Mouse (Mus musculus) heart, adult 8-10 months (tissue): ENCODE results near the gene Rxra. TPM values are rescaled to one million over a fixed set of nuclear protein-coding genes. Genes with fewer than 3 reads are reported as not detected.

Experiments
- DNase-seq: peaks from one replicate; pipeline ENCODE4 v3.0.0; 2022; ENCODE audit warnings: low spot score
- total RNA-seq, 4 experiments: library from RNA; stranded (reverse); gene quantifications; 2 replicates each; pipeline ENCODE4 v1.2.4; 2022

Rxra gene
- total RNA-seq, 4 experiments from 2014 or later, result 50.5 to 61.2 (median 56.9) TPM

DNA sequence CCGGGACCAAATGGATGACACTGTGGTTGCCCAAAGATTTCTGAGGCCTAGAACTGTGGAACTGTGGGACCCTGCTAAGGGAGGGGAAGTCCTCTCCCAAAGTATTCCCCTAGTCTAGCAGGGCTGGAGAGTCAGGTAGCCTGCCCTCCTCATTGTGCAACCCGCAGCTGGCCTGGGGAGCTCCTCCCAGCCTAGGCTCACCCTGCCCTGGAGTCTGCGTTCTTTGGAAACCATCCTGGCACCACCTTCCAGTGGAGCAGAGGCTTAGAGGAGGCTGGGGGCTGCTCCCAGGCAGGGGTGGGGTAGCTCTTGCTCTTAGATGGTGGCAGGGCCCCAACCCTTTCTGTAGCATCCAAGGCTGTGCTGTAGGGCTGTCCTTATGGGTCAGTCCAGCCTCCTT is 26.0 kb downstream of the Rxra start:
- no peak for DNase-seq

GRCm38 (mm10) chr2:27702904-27703666 is 26.8 kb downstream of the Rxra start:
- DNase-seq, result no peak

DNA sequence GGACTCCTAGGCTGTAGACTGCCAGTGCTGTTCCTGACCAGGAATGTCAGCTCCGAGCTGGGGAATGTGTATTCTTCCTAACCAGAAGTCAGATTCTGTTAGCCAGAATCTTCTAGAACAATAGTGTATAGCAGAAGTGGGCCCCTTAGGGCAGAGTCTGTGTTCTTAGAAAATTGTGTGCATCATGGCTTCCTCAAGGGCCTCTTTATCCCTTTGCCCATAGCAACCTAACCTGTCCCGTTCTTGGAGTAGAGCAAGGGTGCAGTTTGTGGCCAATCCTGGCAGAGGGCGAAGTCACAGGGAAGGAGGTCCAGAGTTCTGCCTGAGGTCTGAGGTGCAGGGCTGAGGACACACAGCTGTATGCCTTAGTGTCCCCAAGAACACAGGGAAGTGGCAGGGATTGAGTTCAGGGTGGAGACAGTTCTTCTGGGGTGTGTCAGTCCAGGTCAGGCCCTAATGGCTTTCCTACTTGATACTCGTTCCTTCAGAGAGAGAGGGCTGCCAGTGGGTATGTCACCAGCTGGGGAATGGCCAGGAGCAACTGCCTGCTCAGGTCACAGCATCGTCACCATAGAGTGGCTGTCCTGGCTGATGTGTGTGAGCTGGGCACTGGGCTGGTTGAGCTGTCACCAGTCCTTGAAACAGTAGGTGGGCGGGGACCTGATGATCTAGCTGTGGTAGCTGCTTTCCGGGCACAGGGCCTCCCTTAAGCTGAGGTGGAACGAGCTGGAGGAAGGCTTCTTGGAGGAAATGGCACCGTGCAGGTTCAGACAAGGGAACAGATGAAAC is 27.8 kb downstream of the Rxra start:
- no peak for DNase-seq

DNA sequence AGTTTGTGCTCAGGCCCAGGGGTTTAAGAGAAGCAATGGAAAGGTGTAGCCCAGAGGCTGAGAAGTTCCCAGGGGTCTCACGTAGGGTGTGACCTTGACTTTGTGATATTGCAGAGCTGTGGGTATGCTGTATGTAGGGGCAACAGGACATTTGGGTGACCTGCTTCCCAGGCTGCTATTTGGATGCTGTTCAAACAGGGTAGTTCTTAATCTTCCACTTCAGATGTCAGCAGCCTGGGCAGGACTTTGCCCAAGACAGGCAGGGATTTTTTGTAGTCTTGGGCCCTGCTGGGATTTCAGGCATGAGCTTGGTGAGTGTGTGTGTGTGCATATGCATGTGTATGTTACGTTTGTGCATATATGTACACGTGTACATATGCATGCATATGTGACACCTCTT is 28.4 kb downstream of the Rxra start:
- DNase-seq, result no peak

GRCm38 (mm10) chr2:27710871-27711382 is 34.7 kb downstream of the Rxra start:
- DNase-seq, result no peak

- DNase-seq, result no peak
Observed at GRCm38 (mm10) chr2:27712626-27713025, 36.4 kb downstream of the Rxra start.

GRCm38 (mm10) chr2:27713378-27713777 is 37.1 kb downstream of the Rxra start:
- no peak for DNase-seq

- no peak for DNase-seq
Observed at GRCm38 (mm10) chr2:27714131-27714530, 37.9 kb downstream of the Rxra start.

GRCm38 (mm10) chr2:27715221-27715620 is 39.0 kb downstream of the Rxra start:
- DNase-seq, result no peak

DNA sequence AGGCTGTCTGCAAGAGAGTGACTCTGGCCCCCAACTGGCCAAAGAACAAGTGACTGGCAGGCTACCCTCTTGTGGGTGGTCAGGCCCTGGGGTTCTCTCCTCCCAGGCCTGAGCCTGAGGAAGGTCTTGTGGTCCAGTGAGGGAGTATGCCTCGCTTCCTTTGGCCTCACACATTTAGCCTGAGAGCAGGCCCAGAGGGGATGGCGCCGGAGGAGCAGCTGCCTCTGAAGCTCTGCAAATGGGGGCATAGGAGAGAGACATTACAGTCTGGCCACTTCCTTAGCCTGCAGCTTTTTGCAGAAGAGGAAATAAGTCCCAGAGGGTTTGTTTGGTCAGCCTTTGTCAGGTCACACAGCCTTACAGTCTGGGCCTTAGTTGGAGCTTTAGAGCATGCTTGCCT is 40.1 kb downstream of the Rxra start:
- no peak for DNase-seq

DNA sequence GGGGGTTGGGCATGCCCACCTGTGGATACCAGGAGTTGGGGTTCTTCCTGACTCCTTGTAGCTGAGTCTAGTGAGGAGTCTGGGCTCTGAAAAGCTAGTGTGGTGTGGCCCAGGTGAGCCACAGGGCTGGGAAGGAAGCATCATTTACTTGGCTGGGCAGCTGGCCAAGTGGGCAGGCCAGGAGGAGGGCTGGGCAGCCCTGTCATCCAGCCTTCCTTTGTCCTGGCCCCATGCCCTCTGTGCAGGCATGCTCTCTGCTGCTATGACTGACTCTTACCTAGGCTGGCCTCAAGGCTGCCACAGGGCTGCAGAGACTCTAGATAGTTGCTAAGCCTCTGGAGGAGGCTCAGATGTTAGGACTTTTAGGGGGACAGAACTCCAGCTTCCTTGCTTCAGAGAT is 42.0 kb downstream of the Rxra start:
- no peak for DNase-seq

- DNase-seq, result no peak
Observed at GRCm38 (mm10) chr2:27719601-27720000, 43.4 kb downstream of the Rxra start.

DNA sequence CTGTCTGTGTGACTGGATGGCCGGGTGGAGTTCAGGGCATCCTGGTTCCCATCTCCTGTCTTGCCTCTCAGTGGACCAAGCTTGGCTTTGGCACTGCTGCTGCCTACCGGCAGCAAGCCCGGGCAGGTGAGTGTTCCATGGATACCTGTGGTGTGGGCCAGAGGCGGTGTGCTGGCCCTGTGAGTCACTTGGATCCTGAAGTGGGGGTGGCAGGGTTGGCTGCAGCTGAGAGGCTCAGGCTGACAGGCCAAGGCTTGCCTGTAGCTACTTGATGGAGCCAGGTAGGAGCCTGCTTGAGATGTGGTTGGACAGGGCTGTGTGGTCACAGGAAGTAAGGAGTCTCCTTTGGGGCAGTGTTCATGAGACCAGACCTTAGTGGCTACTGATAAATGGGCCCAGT is 45.4 kb downstream of the Rxra start:
- DNase-seq, result no peak

DNA sequence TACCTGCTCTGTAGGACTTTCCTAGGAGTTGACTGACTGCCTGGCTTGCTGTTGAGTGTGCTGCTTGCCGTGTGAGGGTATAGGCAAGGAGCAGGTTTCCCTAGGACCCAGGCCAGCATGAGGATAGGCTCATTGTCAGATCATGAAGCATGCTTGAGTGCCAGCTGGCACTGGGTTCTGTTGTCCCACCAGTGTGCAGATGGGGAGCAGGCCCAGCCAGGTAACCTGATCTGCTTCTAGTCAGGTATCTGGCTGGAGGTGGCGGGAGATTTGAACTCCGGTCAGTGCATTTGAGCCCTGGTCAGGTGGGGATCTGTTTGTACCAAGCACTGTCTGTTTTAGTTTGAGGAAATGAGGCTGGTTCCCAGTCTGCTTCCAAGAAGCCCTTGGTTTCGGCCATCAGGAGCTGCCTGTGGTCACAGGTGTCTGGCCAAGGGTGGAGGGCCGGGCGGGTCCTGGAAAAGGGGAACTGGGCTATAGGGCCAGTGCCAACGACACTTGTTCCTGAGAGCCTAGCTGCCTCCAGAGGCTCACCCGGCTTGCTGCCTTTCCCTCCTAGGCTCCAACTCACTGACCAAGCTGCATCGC is 48.6 kb downstream of the Rxra start:
- no peak for DNase-seq

GRCm38 (mm10) chr2:27727994-27728854 is 52.0 kb downstream of the Rxra start:
- no peak for DNase-seq

- no peak for DNase-seq
Observed at GRCm38 (mm10) chr2:27729009-27729408, 52.8 kb downstream of the Rxra start.

- peak; percentile 68 for DNase-seq
Observed at GRCm38 (mm10) chr2:27730002-27730905, 54.0 kb downstream of the Rxra start.

DNA sequence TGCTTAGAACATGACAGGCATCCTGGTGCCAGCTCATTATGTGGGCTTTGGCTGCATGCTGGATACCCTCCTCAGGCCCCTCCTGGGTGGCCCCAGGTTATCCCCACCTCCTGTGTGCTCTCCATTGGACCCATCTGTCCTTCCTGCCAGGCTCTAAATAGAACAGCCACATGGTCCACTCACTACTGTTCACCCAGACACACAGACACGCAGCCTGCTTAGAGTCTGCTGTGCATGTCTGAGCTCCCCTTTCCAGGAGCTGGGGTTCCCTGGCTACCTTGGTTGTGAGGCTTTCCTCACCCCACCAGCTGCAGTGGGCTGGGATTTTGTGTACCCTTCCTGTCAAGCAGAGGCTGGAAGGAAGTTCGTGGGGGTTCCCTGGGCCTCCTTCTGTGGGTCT is 56.8 kb downstream of the Rxra start:
- DNase-seq, result no peak

- DNase-seq, result peak; percentile 54
Observed at GRCm38 (mm10) chr2:27734328-27734727, 58.1 kb downstream of the Rxra start.

GRCm38 (mm10) chr2:27734800-27735199 is 58.6 kb downstream of the Rxra start:
- DNase-seq, result no peak
